Mouse (Mus musculus) CH12.LX (cell line): Measurements from ENCODE around the gene Mkln1. TPM values are rescaled to one million over a fixed set of nuclear protein-coding genes. Genes with fewer than 3 reads are reported as not detected.

ENCODE experiments used
- DNase-seq: peaks from one replicate; pipeline ENCODE4 v3.0.0-alpha.2; 2013; ENCODE audit errors: extremely low read depth
- H3K27ac ChIP-seq: 2 replicates; pipeline ENCODE4 v1.5.1; 2012; ENCODE audit warnings: low read depth, mild to moderate bottlenecking, control low read depth, moderate library complexity; ENCODE audit not compliant: insufficient read depth
- H3K27me3 ChIP-seq: replicated peaks from 2 replicates; pipeline ENCODE3; 2012; ENCODE audit warnings: inconsistent platforms
- H3K36me3 ChIP-seq, 2 experiments: replicated peaks in 1 of 2; 2 replicates each; pipeline versions ENCODE3 to v1.6.1; 2012; ENCODE audit warnings: inconsistent platforms in 1 of 2, low read length in 1 of 2, mild to moderate bottlenecking in 1 of 2, mixed read lengths in 1 of 2, moderate library complexity in 1 of 2; ENCODE audit not compliant: control insufficient read depth in 1 of 2, insufficient read depth in 1 of 2
- H3K4me1 ChIP-seq, 2 experiments: 2 replicates each; pipeline ENCODE4 v1.6.1; 2012; ENCODE audit warnings: inconsistent platforms in 1 of 2, moderate library complexity in 1 of 2; ENCODE audit not compliant: insufficient read depth in 2 of 2, control insufficient read depth in 1 of 2
- H3K4me2 ChIP-seq: 2 replicates; pipeline ENCODE4 v1.6.1; 2012; ENCODE audit warnings: low read depth, mild to moderate bottlenecking, control low read depth; ENCODE audit not compliant: poor library complexity, insufficient read depth, severe bottlenecking
- H3K4me3 ChIP-seq, 3 experiments: fragments of 150-350 bp in 1 of 3; sonication (generic) in 1 of 3; replicated peaks in 1 of 3; 2 replicates each; pipeline versions ENCODE3 to v1.5.1; 2011 to 2012; ENCODE audit warnings: low read depth in 2 of 3, low read length in 2 of 3, mild to moderate bottlenecking in 2 of 3, moderate library complexity in 2 of 3, control low read depth in 1 of 3, improper control_type of control experiment in 1 of 3, inconsistent platforms in 1 of 3, mixed read lengths in 1 of 3; ENCODE audit not compliant: poor library complexity in 1 of 3
- H3K79me2 ChIP-seq: replicated peaks from 2 replicates; pipeline ENCODE4 v1.6.1; 2012; ENCODE audit warnings: mild to moderate bottlenecking, moderate library complexity; ENCODE audit not compliant: control insufficient read depth, poor library complexity, insufficient read depth, severe bottlenecking; ENCODE audit errors: extremely low read depth
- H3K9ac ChIP-seq: 2 replicates; pipeline ENCODE4 v1.6.1; 2012; ENCODE audit warnings: low read depth, mild to moderate bottlenecking, control low read depth, moderate library complexity; ENCODE audit not compliant: insufficient read depth
- H3K9me3 ChIP-seq: replicated peaks from 2 replicates; pipeline ENCODE3; 2012; ENCODE audit warnings: low read length, inconsistent platforms, mixed read lengths
- GABPA ChIP-seq: IDR thresholded peaks from 2 replicates; pipeline ENCODE4 v1.6.1; 2012; ENCODE audit warnings: low read depth, low read length, improper control_type of control experiment, inconsistent platforms; ENCODE audit not compliant: insufficient replicate concordance
- JUND ChIP-seq: conservative IDR thresholded peaks from 2 replicates; pipeline ENCODE4 v1.6.1; 2011; ENCODE audit warnings: low read depth, low read length, improper control_type of control experiment
- MAX ChIP-seq: IDR thresholded peaks from 2 replicates; pipeline ENCODE4 v1.6.1; 2011; ENCODE audit warnings: low read length, improper control_type of control experiment
- MYC ChIP-seq: IDR thresholded peaks from 2 replicates; pipeline ENCODE4 v1.6.1; 2011; ENCODE audit warnings: low read depth, mild to moderate bottlenecking, improper control_type of control experiment, low read length
- POLR2A ChIP-seq: IDR thresholded peaks from 2 replicates; pipeline ENCODE4 v1.6.1; 2011; ENCODE audit warnings: low read depth, mild to moderate bottlenecking, improper control_type of control experiment, low read length
- SIN3A ChIP-seq: IDR thresholded peaks from 2 replicates; pipeline ENCODE4 v1.6.1; 2012; ENCODE audit warnings: low read length, improper control_type of control experiment, inconsistent platforms
- ZC3H11A ChIP-seq: IDR thresholded peaks from 2 replicates; pipeline ENCODE4 v1.6.1; 2012; ENCODE audit warnings: low read depth, mild to moderate bottlenecking, inconsistent platforms, low read length, improper control_type of control experiment
- ZMIZ1 ChIP-seq: IDR thresholded peaks from 2 replicates; pipeline ENCODE4 v1.6.1; 2012; ENCODE audit warnings: low read depth, mild to moderate bottlenecking, inconsistent platforms, low read length, improper control_type of control experiment
- dilution Hi-C: fragments of 300-500 bp; cut with MboI; formaldehyde crosslinking; loops from 2 replicates; pipeline ENCODE4 v1.14.3; 2020; ENCODE audit warnings: low sequenced_read_pairs; ENCODE audit not compliant: extremely low pct_unique_long_range_greater_than_20kb, extremely low pct_ligation_motif_present
- in situ Hi-C: fragments of 300-500 bp; cut with MboI; formaldehyde crosslinking; loops from 3 replicates; pipeline ENCODE4 v1.14.3; 2019; ENCODE audit warnings: low sequenced_read_pairs, low pct_ligation_motif_present, low pct_unique_long_range_greater_than_20kb, mixed read lengths
- polyA plus RNA-seq: library from polyadenylated mRNA; unstranded; fragments of >175 nt; gene quantifications from 2 replicates; pipeline ENCODE4 v1.2.1, GENCODE M21; 2012; ENCODE audit warnings: low read depth; ENCODE audit not compliant: insufficient read length
- total RNA-seq, 2 experiments: library from RNA; depleted of rRNA; stranded (reverse); fragments of 300-350 nt in 1 of 2; fragments of >200 nt in 1 of 2; gene quantifications; 2 replicates each; pipeline ENCODE4 v1.2.3; 2012 to 2014

Gene Mkln1
- total and polyA plus RNA-seq, 3 experiments, result 79.6 to 127 (median 115) TPM

DNA sequence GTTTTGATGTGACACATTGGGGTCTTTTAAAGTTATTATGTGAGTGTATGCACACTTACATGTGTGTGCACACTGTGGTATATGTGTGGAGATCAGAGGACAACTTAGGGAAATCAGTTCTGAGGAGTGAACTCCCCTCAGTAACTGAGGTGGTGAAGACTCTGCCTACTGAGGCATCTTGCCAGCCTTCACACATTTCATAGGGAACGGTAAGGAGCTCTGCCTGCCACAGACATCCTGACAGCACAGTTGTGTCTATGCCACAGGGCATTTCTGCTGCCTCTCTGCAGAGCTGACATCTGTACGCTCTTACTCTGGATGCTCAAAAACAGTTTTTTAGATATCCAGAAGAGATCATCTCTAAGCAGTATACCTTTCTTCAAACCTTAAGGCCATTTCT is 97.7 kb downstream of the Mkln1 start:
- dilution Hi-C loops, result no loop called here

DNA sequence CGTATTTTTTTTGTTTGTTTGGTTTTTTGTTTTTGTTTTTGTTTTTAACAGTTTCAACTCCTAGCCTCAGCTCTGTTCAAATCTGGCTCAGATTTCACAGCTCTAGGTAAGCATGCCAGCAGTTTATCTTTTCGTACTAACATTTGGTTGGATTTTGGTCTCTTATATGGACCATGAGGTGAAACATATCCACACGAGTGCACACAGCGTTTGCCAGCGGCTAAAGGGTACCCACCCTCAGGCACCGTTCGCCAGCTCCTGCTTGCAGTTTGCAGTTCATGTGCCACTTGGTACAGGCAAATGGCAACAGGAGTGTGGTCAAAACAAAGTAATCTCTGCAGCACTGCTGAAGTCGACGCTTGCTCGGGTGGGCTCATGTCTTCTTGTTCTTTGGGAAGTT is 101.3 kb downstream of the Mkln1 start:
- Histone ChIP-seq H3K27ac (no peak overlapping the region), H3K4me3 (no peak overlapping the region), H3K9ac (no peak overlapping the region), H3K9me3 (no peaks in the 10 kb centered on the region), H3K36me3 (peaks cover 16 to 38% of the 10 kb centered on the region in 2 experiments), H3K27me3 (no peaks in the 10 kb centered on the region), H3K79me2 (no peaks in the 10 kb centered on the region), H3K4me2 (no peak overlapping the region), H3K4me1 (peaks cover 9 to 39% of the 10 kb centered on the region in 2 experiments)
- TF ChIP-seq GABPA (no peak), MAX (no peak), POLR2A (no peak), JUND (no peak)
- dilution Hi-C loops, result no loop called here
- DNase-seq, result no peak
- in situ Hi-C loops, result no loop called here

More for the DNA sequence above, 97.7 kb downstream of the Mkln1 start:
- Histone ChIP-seq H3K27ac (peak overlapping the region; percentile 53), H3K27me3 (no peaks in the 10 kb centered on the region), H3K79me2 (no peaks in the 10 kb centered on the region), H3K4me1 (peaks cover 11 to 36% of the 10 kb centered on the region in 2 experiments)
- no peak for TF ChIP-seq POLR2A
- TF ChIP-seq, all 38 proteins: peak for 0
- H3K36me3 ChIP-seq, result peaks cover 3 to 22% of the 10 kb centered on the region in 2 experiments
- H3K9me3 ChIP-seq, result no peaks in the 10 kb centered on the region
- in situ Hi-C loops, result no loop called here
- H3K4me2 ChIP-seq, result peak overlapping the region; percentile 62
- no peak overlapping the region for H3K4me3 ChIP-seq
- DNase-seq, result no peak
- H3K9ac ChIP-seq, result no peak overlapping the region

GRCm38 (mm10) chr6:31500260-31500659 is 101.7 kb downstream of the Mkln1 start:
- Histone ChIP-seq H3K9ac (no peak overlapping the region), H3K27ac (no peak overlapping the region), H3K4me2 (no peak overlapping the region), H3K27me3 (no peaks in the 10 kb centered on the region), H3K4me1 (peaks cover 8 to 34% of the 10 kb centered on the region in 2 experiments), H3K79me2 (no peaks in the 10 kb centered on the region), H3K36me3 (peaks cover 16 to 40% of the 10 kb centered on the region in 2 experiments), H3K9me3 (no peaks in the 10 kb centered on the region), H3K4me3 (no peak overlapping the region)
- in situ Hi-C loops (no loop called here), dilution Hi-C loops (no loop called here)
- no peak for DNase-seq
- TF ChIP-seq ZMIZ1 (no peak), SIN3A (no peak), ZC3H11A (no peak), MYC (no peak)
